Mouse (Mus musculus): Measurements from ENCODE around the gene Acsbg1. TPM values are rescaled to one million over a fixed set of nuclear protein-coding genes. Genes with fewer than 3 reads are reported as not detected.
A peak's percentile ranks its signal among the peaks of the same experiment; 100 is the strongest.

The Acsbg1 gene
- polyA plus RNA-seq, 1 experiment from 2014 or later, result 2.7 TPM

DNA sequence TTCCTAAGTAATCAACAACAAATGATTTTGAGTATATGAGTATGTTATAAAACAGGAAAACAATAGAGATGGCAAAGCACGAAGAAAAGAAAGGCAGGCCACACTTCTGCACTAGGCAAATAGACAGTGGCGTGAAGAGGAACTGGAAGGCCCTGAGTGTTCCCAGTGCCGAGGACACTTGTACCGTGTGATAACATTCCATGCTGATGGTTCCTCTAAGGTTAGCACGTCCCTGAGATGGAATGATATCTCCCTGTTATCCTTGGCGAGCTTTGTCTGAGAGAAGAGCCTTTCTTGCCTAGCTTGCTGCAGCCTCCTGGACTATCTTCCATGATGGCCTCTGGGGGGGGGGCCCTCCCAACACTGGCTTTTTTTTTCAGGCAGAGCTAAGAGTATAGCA lies 2.9 kb downstream of the Acsbg1 start:
- H3K36me3 ChIP-seq (replicated peaks), result no peaks in the 10 kb centered on the region
- H3K9me3 ChIP-seq, result no peaks in the 10 kb centered on the region
- no peak overlapping the region for H3K27ac ChIP-seq (replicated peaks)
- peaks cover 14% of the 10 kb centered on the region for H3K4me1 ChIP-seq
- 88% methylated on average over 6 of the region's 6 CpGs for WGBS
- no peak for DNase-seq (ENCODE audit: low spot score)
- no peaks in the 10 kb centered on the region for H3K27me3 ChIP-seq (replicated peaks; ENCODE audit: low read depth, poor library complexity, severe bottlenecking)
- H3K4me3 ChIP-seq, result no peak overlapping the region

DNA sequence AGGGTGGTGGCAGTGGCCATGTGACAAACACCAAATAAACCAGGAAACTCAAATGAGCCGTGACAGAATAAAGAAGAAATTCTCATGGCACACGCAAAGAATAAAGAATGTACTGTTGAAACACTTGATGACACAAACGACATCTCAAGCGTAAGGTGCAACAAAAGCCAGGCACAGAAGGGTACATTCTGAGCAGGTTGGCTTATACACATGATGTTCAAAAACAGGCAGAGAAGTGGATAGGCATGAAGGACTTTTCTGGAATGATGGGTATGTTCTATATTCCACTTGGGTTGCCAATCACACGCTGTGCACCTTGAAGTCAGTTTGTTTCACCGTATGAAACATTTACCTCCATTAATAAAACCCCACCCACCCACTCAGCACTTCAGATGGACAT lies 5.3 kb downstream of the Acsbg1 start:
- no peaks in the 10 kb centered on the region for H3K36me3 ChIP-seq (replicated peaks)
- no peak for DNase-seq (ENCODE audit: low spot score)
- 89% methylated on average over 6 of the region's 6 CpGs for WGBS
- H3K4me1 ChIP-seq, result peaks cover 3% of the 10 kb centered on the region
- no peaks in the 10 kb centered on the region for H3K27me3 ChIP-seq (replicated peaks; ENCODE audit: low read depth, poor library complexity, severe bottlenecking)
- no peaks in the 10 kb centered on the region for H3K9me3 ChIP-seq
- no peak overlapping the region for H3K4me3 ChIP-seq
- no peak overlapping the region for H3K27ac ChIP-seq (replicated peaks)

DNA sequence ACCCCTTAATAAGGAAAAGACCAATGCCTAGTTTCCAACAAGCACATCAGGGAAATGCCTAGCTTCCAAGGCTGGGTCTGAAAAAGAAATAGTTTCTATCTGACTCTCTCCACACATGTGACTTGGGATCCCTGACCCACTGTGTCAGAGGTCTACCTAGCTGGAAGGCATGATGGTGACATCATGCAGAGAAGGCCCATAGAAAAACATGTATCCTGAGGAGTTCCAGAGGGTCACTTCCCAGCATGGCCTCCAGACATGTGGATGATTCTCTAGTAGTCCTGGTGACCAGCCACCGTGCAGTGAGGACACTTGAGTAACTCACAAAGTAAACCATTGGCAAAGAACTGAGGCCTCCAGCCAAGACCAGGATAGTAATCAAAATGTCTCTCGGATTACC lies 5.8 kb downstream of the Acsbg1 start:
- DNase-seq (ENCODE audit: low spot score), result no peak
- H3K36me3 ChIP-seq (replicated peaks), result no peaks in the 10 kb centered on the region
- H3K9me3 ChIP-seq, result no peaks in the 10 kb centered on the region
- no peak overlapping the region for H3K27ac ChIP-seq (replicated peaks)
- WGBS, result 77% methylated on average over 2 of the region's 2 CpGs
- no peak overlapping the region for H3K4me3 ChIP-seq
- no peaks in the 10 kb centered on the region for H3K27me3 ChIP-seq (replicated peaks; ENCODE audit: low read depth, poor library complexity, severe bottlenecking)
- H3K4me1 ChIP-seq, result no peaks in the 10 kb centered on the region

DNA sequence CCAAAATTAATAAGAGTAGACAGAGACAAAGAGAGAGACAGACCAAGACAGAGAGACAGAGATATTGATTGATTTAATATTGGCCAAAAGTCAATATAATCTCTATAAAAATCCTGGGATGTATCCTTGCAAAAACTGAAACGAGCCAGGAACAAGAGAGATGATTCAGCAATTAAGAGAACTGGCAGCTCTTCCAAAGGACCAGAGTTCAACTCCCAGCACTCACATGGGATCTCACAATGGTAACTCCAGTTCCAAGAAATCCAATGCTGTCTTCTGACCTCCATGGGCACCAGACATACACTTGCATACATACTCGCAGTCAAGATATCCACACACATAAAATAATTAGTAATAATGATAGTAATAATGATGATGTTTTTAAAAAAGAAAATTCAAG lies 8.9 kb downstream of the Acsbg1 start:
- 81% methylated on average over 2 of the region's 2 CpGs for WGBS
- Histone ChIP-seq H3K4me1 (no peaks in the 10 kb centered on the region), H3K36me3 (replicated peaks) (no peaks in the 10 kb centered on the region), H3K9me3 (no peaks in the 10 kb centered on the region), H3K27me3 (replicated peaks; ENCODE audit: low read depth, poor library complexity, severe bottlenecking) (no peaks in the 10 kb centered on the region), H3K27ac (replicated peaks) (no peak overlapping the region), H3K4me3 (no peak overlapping the region)
- no peak for DNase-seq (ENCODE audit: low spot score)

DNA sequence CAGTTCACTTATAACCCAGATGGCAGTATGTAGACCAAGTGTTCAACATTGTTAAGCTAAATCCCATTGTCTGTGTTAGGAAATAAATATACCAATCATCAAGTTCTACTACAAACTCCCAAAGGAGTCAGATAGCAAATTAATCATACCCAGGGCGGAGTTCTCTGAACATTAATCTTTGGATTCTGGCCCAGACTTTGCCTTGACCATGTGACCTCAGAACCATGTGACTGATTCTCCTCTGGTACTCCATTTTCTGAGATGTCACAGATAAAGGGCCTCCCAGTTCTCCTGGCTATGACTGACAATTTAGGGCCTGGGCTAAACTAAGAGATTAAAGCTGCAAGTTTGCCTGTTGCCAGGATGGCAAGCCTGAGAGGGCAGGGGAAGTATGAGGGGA lies 12.3 kb downstream of the Acsbg1 start:
- Histone ChIP-seq H3K4me3 (no peak overlapping the region), H3K27ac (replicated peaks) (no peak overlapping the region), H3K36me3 (replicated peaks) (no peaks in the 10 kb centered on the region), H3K9me3 (no peaks in the 10 kb centered on the region), H3K27me3 (replicated peaks; ENCODE audit: low read depth, poor library complexity, severe bottlenecking) (no peaks in the 10 kb centered on the region), H3K4me1 (no peaks in the 10 kb centered on the region)
- DNase-seq (ENCODE audit: low spot score), result no peak
- WGBS, result 91% methylated on average over 1 of the region's 1 CpGs

DNA sequence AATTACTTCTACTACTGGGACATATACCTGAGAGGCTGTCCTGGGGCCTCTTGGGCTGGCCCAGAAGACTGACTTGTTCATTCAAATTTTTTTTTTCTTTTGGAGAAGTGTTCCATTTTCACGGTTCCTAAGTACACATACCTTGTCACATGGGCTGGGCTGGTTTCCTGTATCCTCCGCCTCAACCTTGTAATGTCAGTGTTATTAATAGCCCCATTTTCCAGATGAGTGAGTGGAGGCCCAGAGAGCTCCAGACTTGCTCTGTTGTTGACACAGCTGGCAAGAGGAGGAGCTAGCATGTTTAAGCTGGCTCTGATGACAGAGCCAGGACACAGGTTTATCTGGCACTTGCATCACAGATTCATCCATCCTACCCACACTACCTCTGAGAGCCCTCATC lies 14.2 kb downstream of the Acsbg1 start:
- Histone ChIP-seq H3K4me3 (no peak overlapping the region), H3K4me1 (no peaks in the 10 kb centered on the region), H3K9me3 (no peaks in the 10 kb centered on the region), H3K27ac (replicated peaks) (no peak overlapping the region), H3K27me3 (replicated peaks; ENCODE audit: low read depth, poor library complexity, severe bottlenecking) (no peaks in the 10 kb centered on the region), H3K36me3 (replicated peaks) (no peaks in the 10 kb centered on the region)
- no peak for DNase-seq (ENCODE audit: low spot score)
- WGBS, result 73% methylated on average over 2 of the region's 2 CpGs

DNA sequence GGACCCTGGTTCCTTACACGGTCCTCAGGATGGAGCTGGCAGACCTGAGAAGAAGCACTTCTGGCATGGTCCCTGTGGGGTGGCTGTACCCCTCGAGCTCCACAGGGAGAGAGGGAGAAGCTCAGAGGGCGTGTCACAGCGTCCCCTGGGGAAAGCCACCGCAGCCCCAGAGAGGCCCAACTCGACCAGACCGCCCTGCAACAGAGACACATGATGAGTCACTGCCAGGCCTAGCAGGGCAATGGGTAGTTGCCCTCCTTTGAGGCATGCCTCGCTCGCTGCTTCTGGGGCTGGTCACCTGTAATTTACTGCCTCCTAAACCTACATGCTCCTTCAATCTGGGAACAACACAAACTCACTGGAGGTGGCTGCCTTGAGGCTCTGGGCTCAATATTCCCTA lies 15.4 kb downstream of the Acsbg1 start:
- Histone ChIP-seq H3K36me3 (replicated peaks) (no peaks in the 10 kb centered on the region), H3K9me3 (no peaks in the 10 kb centered on the region), H3K4me3 (no peak overlapping the region), H3K27me3 (replicated peaks; ENCODE audit: low read depth, poor library complexity, severe bottlenecking) (no peaks in the 10 kb centered on the region), H3K4me1 (no peaks in the 10 kb centered on the region), H3K27ac (replicated peaks) (no peak overlapping the region)
- no peak for DNase-seq (ENCODE audit: low spot score)
- WGBS, result 87% methylated on average over 9 of the region's 9 CpGs

DNA sequence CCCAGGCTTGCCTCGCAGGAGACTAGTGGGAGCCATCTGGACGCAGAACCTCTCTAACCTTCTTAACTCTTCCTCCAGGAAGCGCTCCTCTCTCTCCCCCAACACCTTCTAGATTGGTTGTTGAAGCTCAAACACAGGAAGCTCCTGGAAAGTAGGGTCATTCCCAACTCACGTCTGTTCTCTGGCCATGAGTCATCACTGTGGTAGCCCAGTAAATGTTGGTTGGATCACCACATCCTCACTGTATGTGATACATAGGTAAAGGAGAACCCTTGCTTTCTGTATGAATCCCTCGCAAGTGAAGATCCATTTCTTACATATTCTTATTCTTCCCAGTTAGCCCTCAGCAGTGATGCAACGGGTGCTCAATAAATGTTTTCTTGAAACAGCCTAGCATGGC lies 16.1 kb downstream of the Acsbg1 start:
- 87% methylated on average over 6 of the region's 6 CpGs for whole genome bisulfite sequencing
- H3K36me3 ChIP-seq (replicated peaks), result no peaks in the 10 kb centered on the region
- H3K27me3 ChIP-seq (replicated peaks; ENCODE audit: low read depth, poor library complexity, severe bottlenecking), result no peaks in the 10 kb centered on the region
- H3K9me3 ChIP-seq, result no peaks in the 10 kb centered on the region
- H3K4me1 ChIP-seq, result no peaks in the 10 kb centered on the region
- DNase-seq (ENCODE audit: low spot score), result no peak
- H3K4me3 ChIP-seq, result no peak overlapping the region
- H3K27ac ChIP-seq (replicated peaks), result no peak overlapping the region

DNA sequence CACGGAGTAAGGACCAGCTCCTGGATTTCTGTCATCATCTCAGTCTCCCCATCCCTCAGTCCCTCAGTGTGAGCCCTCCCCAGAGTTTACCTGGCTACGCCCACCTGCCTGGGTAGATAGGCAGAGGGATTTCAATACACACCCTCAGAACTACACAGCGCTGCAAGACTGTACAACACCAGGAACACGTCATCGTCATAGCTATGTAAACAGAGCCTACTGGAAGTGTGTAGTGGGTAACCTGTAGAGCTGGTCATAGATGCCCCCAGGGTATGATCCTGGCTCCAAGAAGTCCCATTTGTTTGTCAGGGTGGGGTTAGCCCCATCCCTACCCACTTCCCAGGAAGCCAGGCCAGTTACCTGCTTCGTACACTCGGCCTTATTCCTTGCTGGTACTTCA lies 18.5 kb downstream of the Acsbg1 start:
- Histone ChIP-seq H3K27ac (replicated peaks) (no peak overlapping the region), H3K4me3 (no peak overlapping the region), H3K4me1 (peaks cover 5% of the 10 kb centered on the region; the same call in 1 of the 2 replicates), H3K27me3 (replicated peaks; ENCODE audit: low read depth, poor library complexity, severe bottlenecking) (no peaks in the 10 kb centered on the region), H3K36me3 (replicated peaks) (no peaks in the 10 kb centered on the region), H3K9me3 (no peaks in the 10 kb centered on the region)
- no peak for DNase-seq (ENCODE audit: low spot score)
- 91% methylated on average over 7 of the region's 7 CpGs for WGBS

DNA sequence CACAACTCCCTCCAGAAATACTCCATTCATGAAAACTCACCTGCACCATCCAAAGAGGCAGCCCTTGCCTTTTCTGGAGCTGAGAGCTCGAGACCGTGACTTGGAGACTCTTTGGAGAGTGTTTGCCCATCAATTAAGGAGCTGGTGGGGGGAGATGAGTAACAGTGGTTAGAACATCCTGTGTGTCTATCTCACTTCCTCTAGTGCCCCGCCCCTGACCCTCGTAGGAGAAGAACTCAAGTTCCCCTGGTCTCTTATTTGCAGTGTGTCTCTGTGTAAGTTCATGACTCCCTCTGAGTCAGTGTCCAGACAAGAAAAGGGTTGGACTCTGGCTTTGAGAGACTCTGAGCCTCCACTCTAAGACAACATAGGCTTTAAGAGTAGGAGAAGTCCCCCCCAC lies 19.1 kb downstream of the Acsbg1 start:
- WGBS, result 79% methylated on average over 4 of the region's 4 CpGs
- H3K36me3 ChIP-seq (replicated peaks), result no peaks in the 10 kb centered on the region
- no peaks in the 10 kb centered on the region for H3K27me3 ChIP-seq (replicated peaks; ENCODE audit: low read depth, poor library complexity, severe bottlenecking)
- H3K9me3 ChIP-seq, result no peaks in the 10 kb centered on the region
- H3K4me1 ChIP-seq, result peaks cover 5% of the 10 kb centered on the region; the same call in 1 of the 2 replicates
- H3K27ac ChIP-seq (replicated peaks), result no peak overlapping the region
- H3K4me3 ChIP-seq, result no peak overlapping the region
- DNase-seq (ENCODE audit: low spot score), result no peak

DNA sequence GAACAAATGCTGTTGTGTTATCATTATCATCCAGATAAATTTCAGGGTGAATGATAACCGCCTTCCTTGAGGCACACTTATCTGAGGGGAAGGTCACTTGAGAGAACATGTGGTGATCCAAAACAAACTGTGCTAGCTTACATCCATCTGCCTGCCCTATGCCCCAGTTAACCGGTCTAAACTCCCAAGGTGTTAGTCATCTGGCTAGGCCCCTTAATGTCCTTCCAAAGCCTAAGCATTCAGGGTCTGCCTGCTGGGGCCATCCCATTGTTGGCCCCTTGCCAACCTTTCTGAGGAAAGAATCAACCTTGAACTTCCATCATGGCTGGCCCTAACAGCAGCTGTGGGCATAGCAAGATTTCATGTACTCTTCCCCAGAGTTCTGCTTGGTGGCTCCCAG lies 19.5 kb downstream of the Acsbg1 start:
- 83% methylated on average over 2 of the region's 2 CpGs for WGBS
- Histone ChIP-seq H3K9me3 (no peaks in the 10 kb centered on the region), H3K4me1 (peaks cover 5% of the 10 kb centered on the region; the same call in 1 of the 2 replicates)

DNA sequence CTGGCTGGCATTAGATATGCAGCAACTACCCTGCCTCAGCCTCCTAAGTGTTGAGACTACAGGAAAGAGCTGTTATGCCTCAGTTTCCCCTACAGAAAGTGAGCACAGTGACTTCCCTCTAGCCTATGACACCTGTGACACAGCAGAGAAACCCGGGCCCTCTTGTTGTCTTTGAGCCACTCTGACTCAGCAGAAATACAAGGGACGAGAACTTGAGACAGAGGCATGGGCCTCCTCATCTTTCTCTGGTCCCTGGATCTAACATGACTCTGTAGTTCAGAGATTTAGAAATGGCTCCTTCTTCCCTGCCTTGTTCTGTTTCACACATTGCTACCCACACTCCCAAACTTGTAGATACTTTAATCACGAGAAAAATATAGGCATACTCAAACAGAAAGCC lies 20.1 kb downstream of the Acsbg1 start:
- WGBS, result 82% methylated on average over 3 of the region's 3 CpGs
- H3K4me1 ChIP-seq, result peaks cover 5% of the 10 kb centered on the region; the same call in 1 of the 2 replicates
- no peaks in the 10 kb centered on the region for H3K27me3 ChIP-seq (replicated peaks; ENCODE audit: low read depth, poor library complexity, severe bottlenecking)
- no peaks in the 10 kb centered on the region for H3K9me3 ChIP-seq
- no peak overlapping the region for H3K27ac ChIP-seq (replicated peaks)
- H3K36me3 ChIP-seq (replicated peaks), result no peaks in the 10 kb centered on the region
- no peak for DNase-seq (ENCODE audit: low spot score)
- no peak overlapping the region for H3K4me3 ChIP-seq

More for the DNA sequence above, 19.5 kb downstream of the Acsbg1 start:
- Histone ChIP-seq H3K4me3 (no peak overlapping the region), H3K27me3 (replicated peaks; ENCODE audit: low read depth, poor library complexity, severe bottlenecking) (no peaks in the 10 kb centered on the region), H3K27ac (replicated peaks) (no peak overlapping the region), H3K36me3 (replicated peaks) (no peaks in the 10 kb centered on the region)
- DNase-seq (ENCODE audit: low spot score), result no peak

DNA sequence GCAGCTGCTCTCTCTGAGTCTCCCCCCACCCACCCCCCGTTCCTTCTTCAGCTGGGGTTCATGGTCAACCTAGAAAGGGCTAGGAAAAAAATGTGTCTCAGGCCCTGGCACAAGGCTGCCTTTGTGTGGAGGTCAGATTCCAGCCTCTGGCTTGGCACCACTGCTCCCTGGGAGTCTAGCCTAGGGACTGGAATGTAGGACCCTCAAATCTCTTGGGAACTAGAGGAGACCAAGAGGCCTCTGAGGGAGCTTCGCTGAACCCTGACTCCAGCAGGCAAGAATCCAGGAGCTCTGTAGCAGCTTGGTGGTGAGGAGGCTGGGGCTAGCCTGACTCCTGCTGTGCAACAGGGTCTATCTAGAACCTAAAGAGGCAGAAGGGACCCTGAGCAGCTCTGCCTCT lies 22.5 kb downstream of the Acsbg1 start:
- DNase-seq (ENCODE audit: low spot score), result no peak
- Histone ChIP-seq H3K4me1 (peaks cover 5% of the 10 kb centered on the region; the same call in 1 of the 2 replicates), H3K36me3 (replicated peaks) (no peaks in the 10 kb centered on the region), H3K27ac (replicated peaks) (peak overlapping the region; percentile 1; the same call in 1 of the 2 replicates), H3K4me3 (no peak overlapping the region), H3K27me3 (replicated peaks; ENCODE audit: low read depth, poor library complexity, severe bottlenecking) (no peaks in the 10 kb centered on the region), H3K9me3 (no peaks in the 10 kb centered on the region)
- WGBS, result 57% methylated on average over 2 of the region's 2 CpGs

Measured in embryonic facial prominence, embryonic 10.5 days (tissue).